Mouse (Mus musculus) ES-E14 (cell line): ENCODE measurements around the gene Palld.

Experiments used
- CHD2 ChIP-seq: IDR thresholded peaks from 2 replicates; pipeline ENCODE4 v1.6.1; 2014; ENCODE audit warnings: mild to moderate bottlenecking, low read depth, low read length, inconsistent platforms
- MAFK ChIP-seq: IDR thresholded peaks from 2 replicates; pipeline ENCODE4 v1.6.1; 2014; ENCODE audit warnings: mild to moderate bottlenecking, low read depth, low read length, inconsistent platforms; ENCODE audit not compliant: insufficient read depth

- no peak for TF ChIP-seq MAFK
- no peak for TF ChIP-seq CHD2
These were observed 241.5 kb downstream of the Palld start for GRCm38 (mm10) chr8:61660961-61661360.
